Mouse (Mus musculus) intestine, postnatal 0 days (tissue): ENCODE measurements around the gene Cbr1. TPM values are rescaled to one million over a fixed set of nuclear protein-coding genes. Genes with fewer than 3 reads are reported as not detected.
A peak's percentile ranks its signal among the peaks of the same experiment; 100 is the strongest.

Source experiments
- ATAC-seq: fragments of 200-750 bp; cut with Nextera tagmentation; 2 replicates; pipeline ENCODE4 v1.8.0; 2017; ENCODE audit warnings: mild to moderate bottlenecking, moderate TSS enrichment, moderate library complexity
- H3K27ac ChIP-seq: fragments of 300-500 bp; sonication (generic); 2 replicates; pipeline ENCODE4 v1.5.1; 2014; ENCODE audit warnings: mild to moderate bottlenecking, low read depth, low read length, moderate library complexity
- H3K27me3 ChIP-seq: fragments of 300-500 bp; sonication (generic); replicated peaks from 2 replicates; pipeline ENCODE4 v1.6.1; 2014; ENCODE audit warnings: low read length, mixed read lengths; ENCODE audit not compliant: control insufficient read depth, insufficient read depth
- H3K36me3 ChIP-seq: fragments of 300-500 bp; sonication (generic); 2 replicates; pipeline ENCODE4 v1.6.1; 2014; ENCODE audit warnings: mild to moderate bottlenecking, moderate library complexity; ENCODE audit not compliant: control insufficient read depth, insufficient read depth
- H3K4me1 ChIP-seq: fragments of 300-500 bp; sonication (generic); replicated peaks from 2 replicates; pipeline ENCODE4 v1.6.1; 2014; ENCODE audit warnings: antibody characterized with exemption, low read length, mixed read lengths; ENCODE audit not compliant: control insufficient read depth, insufficient read depth
- H3K4me2 ChIP-seq: fragments of 300-500 bp; sonication (generic); replicated peaks from 2 replicates; pipeline ENCODE4 v1.6.1; 2014; ENCODE audit warnings: low read depth, mild to moderate bottlenecking, moderate library complexity
- H3K4me3 ChIP-seq: fragments of 300-500 bp; sonication (generic); 2 replicates; pipeline ENCODE4 v1.5.1; 2014; ENCODE audit warnings: low read depth, low read length
- H3K9ac ChIP-seq: fragments of 300-500 bp; sonication (generic); 2 replicates; pipeline ENCODE4 v1.6.1; 2014; ENCODE audit warnings: mild to moderate bottlenecking, low read depth, low read length
- H3K9me3 ChIP-seq: fragments of 300-500 bp; sonication (generic); 2 replicates; pipeline ENCODE4 v1.6.1; 2016; ENCODE audit warnings: mixed run types; ENCODE audit not compliant: control insufficient read depth
- CTCF ChIP-seq: sonication (generic); IDR thresholded peaks from 2 replicates; pipeline ENCODE4 v1.5.1; 2016; ENCODE audit warnings: low read depth, mild to moderate bottlenecking, control low read depth, antibody characterized with exemption, moderate library complexity
- WGBS: fragments of 180-500 bp; shearing (Covaris S2); extraction: QIAGEN DNeasy Blood & Tissue Kit; methylation state at CpG from one replicate; pipeline ENCODE4 v1.1.7; 2014; 5-methylcytosine and 5-hydroxymethylcytosine counted together
- polyA plus RNA-seq: library from polyadenylated mRNA; unstranded; fragments of >200 nt; fragmentation: Nextera tagmentation; extraction: Ambion mirVana; gene quantifications from 2 replicates; pipeline ENCODE4 v1.2.1, GENCODE M21; 2015

The Cbr1 gene
- polyA plus RNA-seq, 1 experiment from 2014 or later = 395 TPM

DNA sequence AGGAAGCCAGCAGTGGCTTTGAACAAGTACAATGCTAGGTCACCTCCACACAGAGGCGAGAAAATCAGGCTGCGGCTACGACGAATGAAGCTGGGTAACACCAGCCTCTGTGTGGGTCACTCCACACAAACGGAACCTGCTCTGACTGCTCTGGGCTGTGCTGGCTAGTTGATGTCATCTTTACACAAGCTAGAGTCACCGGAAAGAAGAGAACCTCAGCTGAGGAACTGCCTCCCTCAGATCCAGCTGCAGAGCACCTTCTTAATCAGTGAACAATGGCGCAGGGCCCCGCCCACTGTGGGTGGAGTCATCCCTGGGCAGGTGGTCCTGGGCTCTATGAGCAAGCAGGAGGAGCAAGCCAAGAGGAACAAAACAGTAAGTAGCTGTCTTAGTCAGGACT, 19.3 kb upstream of the Cbr1 start:
- 0 out of 2 replicates have a peak, but pooled peaks have one; percentile 7 for ATAC-seq
- H3K9ac ChIP-seq = no peak overlapping the region
- H3K9me3 ChIP-seq = no peaks in the 10 kb centered on the region
- H3K27me3 ChIP-seq = no peaks in the 10 kb centered on the region
- no peak overlapping the region for H3K4me3 ChIP-seq
- H3K4me2 ChIP-seq = no peak overlapping the region
- no peaks in the 10 kb centered on the region for H3K4me1 ChIP-seq
- 68% methylated on average over 8 of the region's 8 CpGs for WGBS
- H3K36me3 ChIP-seq = peaks cover 21% of the 10 kb centered on the region; the same call in 1 of the 2 replicates
- TF ChIP-seq CTCF = no peak
- no peak overlapping the region for H3K27ac ChIP-seq

- Histone ChIP-seq H3K27me3 (no peaks in the 10 kb centered on the region), H3K9me3 (no peaks in the 10 kb centered on the region), H3K27ac (no peak overlapping the region), H3K4me2 (no peak overlapping the region), H3K4me3 (no peak overlapping the region), H3K9ac (no peak overlapping the region), H3K4me1 (no peaks in the 10 kb centered on the region), H3K36me3 (peaks cover 27% of the 10 kb centered on the region)
- whole genome bisulfite sequencing = 63% methylated on average over 4 of the region's 4 CpGs
- ATAC-seq = no peak
- no peak for TF ChIP-seq CTCF
Measured at GRCm38 (mm10) chr16:93588281-93588680, 17.4 kb upstream of the Cbr1 start.

DNA sequence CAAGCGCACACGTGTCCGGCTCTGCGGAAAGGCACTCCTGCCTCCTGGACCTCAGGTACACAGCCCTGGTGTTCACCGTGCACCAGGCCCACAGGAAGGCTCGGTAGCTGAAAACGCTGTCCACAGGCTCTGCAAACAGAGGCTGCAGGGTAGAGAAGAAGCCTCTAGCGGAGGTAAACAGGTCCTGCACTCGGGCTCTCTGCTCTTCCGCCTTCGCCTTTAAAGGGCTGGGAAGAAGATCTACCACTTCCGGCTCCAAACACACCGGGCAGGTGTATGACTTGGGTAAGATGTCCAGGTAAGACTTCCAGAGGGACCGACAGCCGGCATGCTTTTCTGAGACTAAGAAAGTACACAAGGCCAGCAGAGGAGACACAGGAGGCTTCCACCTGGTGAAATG, 14.7 kb upstream of the Cbr1 start:
- no peaks in the 10 kb centered on the region for H3K4me1 ChIP-seq
- H3K9me3 ChIP-seq = no peaks in the 10 kb centered on the region
- ATAC-seq = no peak
- H3K36me3 ChIP-seq = peaks cover 30% of the 10 kb centered on the region
- no peaks in the 10 kb centered on the region for H3K27me3 ChIP-seq
- no peak overlapping the region for H3K4me2 ChIP-seq
- no peak overlapping the region for H3K27ac ChIP-seq
- H3K4me3 ChIP-seq = no peak overlapping the region
- WGBS = 79% methylated on average over 15 of the region's 15 CpGs
- no peak overlapping the region for H3K9ac ChIP-seq
- TF ChIP-seq CTCF = no peak

GRCm38 (mm10) chr16:93591450-93592430, 13.9 kb upstream of the Cbr1 start:
- 88% methylated on average over 20 of the region's 20 CpGs for WGBS
- Histone ChIP-seq H3K9me3 (no peaks in the 10 kb centered on the region), H3K27me3 (no peaks in the 10 kb centered on the region), H3K27ac (no peak overlapping the region), H3K36me3 (peaks cover 32% of the 10 kb centered on the region), H3K9ac (no peak overlapping the region), H3K4me1 (no peaks in the 10 kb centered on the region), H3K4me3 (no peak overlapping the region), H3K4me2 (no peak overlapping the region)
- no peak for ATAC-seq
- no peak for TF ChIP-seq CTCF

DNA sequence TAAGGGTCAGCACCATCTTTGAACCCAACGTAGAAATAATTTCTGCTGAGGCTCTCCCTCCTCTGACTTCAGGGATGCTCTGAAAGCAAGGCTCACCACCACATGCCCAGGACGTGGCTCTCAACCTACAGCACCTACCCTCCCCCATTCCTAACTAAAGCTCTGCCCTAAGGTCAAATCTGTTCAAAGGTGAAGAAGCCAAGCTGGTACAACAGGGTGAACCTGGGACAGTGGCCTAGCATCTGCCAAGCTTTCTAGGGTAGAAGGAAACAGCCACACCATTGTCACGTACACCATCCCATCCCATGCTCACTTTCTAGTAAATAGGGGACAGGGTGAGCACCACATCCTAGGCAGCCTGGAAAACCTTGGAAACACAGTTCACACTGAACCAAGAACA, 12.9 kb upstream of the Cbr1 start:
- 98% methylated on average over 3 of the region's 3 CpGs for WGBS
- H3K4me3 ChIP-seq = no peak overlapping the region
- H3K27ac ChIP-seq = no peak overlapping the region
- peaks cover 29% of the 10 kb centered on the region for H3K36me3 ChIP-seq
- H3K27me3 ChIP-seq = no peaks in the 10 kb centered on the region
- no peak for ATAC-seq
- TF ChIP-seq CTCF = no peak
- H3K9me3 ChIP-seq = no peaks in the 10 kb centered on the region
- no peak overlapping the region for H3K4me2 ChIP-seq
- no peaks in the 10 kb centered on the region for H3K4me1 ChIP-seq
- no peak overlapping the region for H3K9ac ChIP-seq

DNA sequence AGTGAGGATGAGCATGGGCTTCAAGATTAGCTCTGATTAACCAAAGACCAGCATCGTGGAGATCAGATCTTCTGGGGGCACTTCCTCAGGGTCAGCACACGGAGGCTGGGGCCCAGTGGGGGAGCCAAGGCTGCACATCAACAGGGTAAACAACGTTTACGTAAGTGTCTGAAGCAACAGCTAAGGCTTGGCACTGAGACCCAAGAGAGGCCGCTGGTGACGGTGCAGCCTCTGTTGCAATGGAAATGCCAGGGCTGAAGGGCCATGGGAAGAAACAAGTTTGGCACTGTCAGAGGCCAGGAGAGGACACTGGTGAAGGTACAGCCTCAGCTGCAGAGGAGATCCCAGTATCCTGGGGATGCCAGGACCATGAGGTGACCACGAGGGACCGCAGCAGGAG, 12.2 kb upstream of the Cbr1 start:
- ATAC-seq = no peak
- whole genome bisulfite sequencing = 86% methylated on average over 8 of the region's 8 CpGs
- Histone ChIP-seq H3K27ac (no peak overlapping the region), H3K9ac (no peak overlapping the region), H3K4me3 (no peak overlapping the region), H3K4me1 (no peaks in the 10 kb centered on the region), H3K27me3 (no peaks in the 10 kb centered on the region), H3K4me2 (no peak overlapping the region), H3K36me3 (peaks cover 29% of the 10 kb centered on the region), H3K9me3 (no peaks in the 10 kb centered on the region)
- no peak for TF ChIP-seq CTCF
